ENCODE assay signal across 8 mouse cellular contexts in genomic region chr12:71311237-71311887, GRCm38 (mm10). TPM values are rescaled to one million over a fixed set of nuclear protein-coding genes. Genes with fewer than 3 reads are reported as not detected.
DNase-seq lines count a peak whose midpoint lies in the region; ATAC-seq and TF ChIP-seq lines count a peak whose summit lies in the region.

No protein-coding gene starts in this region.

- H3K4me3 ChIP-seq in intestine, embryonic 15.5 days (replicated peaks): peak overlapping the region; percentile 87
- peak overlapping the region; percentile 70 for H3K4me3 ChIP-seq in left cerebral cortex, adult 2 months

- no peaks in the 10 kb centered on the region for H3K27me3 ChIP-seq in intestine, embryonic 15.5 days (replicated peaks)

- peak overlapping the region; percentile 91 for H3K4me2 ChIP-seq in intestine, embryonic 15.5 days (replicated peaks)

- no peaks in the 10 kb centered on the region for H3K9me3 ChIP-seq in intestine, embryonic 15.5 days

- H3K4me1 ChIP-seq in intestine, embryonic 15.5 days (replicated peaks): 0 out of 2 replicates have a peak, but pooled peaks cover 5% of the 10 kb centered on the region

- peak overlapping the region; percentile 90; the same call in 1 of the 2 replicates for H3K27ac ChIP-seq in intestine, embryonic 15.5 days
- H3K27ac ChIP-seq in left cerebral cortex, adult 2 months: no peak overlapping the region

- intact Hi-C loops in left cerebral cortex, adult 2 months (cut with DNase I): loop anchor here (1.0 to 10.0 kb wide), 6 partner anchors 114 to 451 kb away; no protein-coding TSS in a partner anchor

- ATAC-seq in common myeloid progenitor, adult 5-6 weeks (replicated peaks; ENCODE audit: low read depth, poor library complexity, severe bottlenecking): peak; percentile 53; the same call in 1 of the 2 replicates
- no peak for ATAC-seq in intestine, embryonic 15.5 days
- ATAC-seq in megakaryocyte, adult 5-6 weeks (ENCODE audit: poor library complexity, severe bottlenecking): no peak

- 13% methylated on average over 13 of the region's 13 CpGs for WGBS in intestine, embryonic 15.5 days

- H3K36me3 ChIP-seq in intestine, embryonic 15.5 days: peaks cover 4% of the 10 kb centered on the region; the same call in 1 of the 2 replicates

- peak; percentile 73 for DNase-seq in adipocyte (ENCODE audit: low spot score)
- DNase-seq in gastrocnemius, postnatal 10 days: peak; percentile 27
- peak; percentile 47 to 64 for DNase-seq in left cerebral cortex, adult 2 months (ENCODE audit: extremely low spot score in 1 of 2, low spot score in 2 of 2)
- DNase-seq in lung, postnatal 25 days (ENCODE audit: low spot score): peak; percentile 22
- peak; percentile 40 for DNase-seq in right cerebral cortex, postnatal 4 days

- TF ChIP-seq CTCF in left cerebral cortex, adult 2 months (IDR thresholded peaks at IDR 0.05): peak; percentile 73

- peak overlapping the region; percentile 86; the same call in 1 of the 2 replicates for H3K9ac ChIP-seq in intestine, embryonic 15.5 days

RNA-seq across cellular contexts. Expression of gene Dact1, which starts 1.7 kb away (rescaled TPM):
- total RNA-seq in common myeloid progenitor, adult 5-6 weeks (2017): 0.15 and 0.32 TPM in 2 replicates
- 10 to 100 TPM; 13.1 to 20.5 TPM for total RNA-seq in gastrocnemius, postnatal 10 days (2021)
- polyA plus RNA-seq in intestine, embryonic 15.5 days (2015; fragmentation: Nextera tagmentation; extraction: Ambion mirVana): 12.7 and 14.6 TPM in 2 replicates
- total RNA-seq in left cerebral cortex, adult 2 months (2021): 10 to 100 TPM in 1 of 2 experiments, 1 to 10 TPM in 1; 9.6 to 12.3 TPM
- 0.09 TPM in 1 of 2 replicates, not detected in the other for total RNA-seq in megakaryocyte, adult 5-6 weeks (2015)
- 0.15 TPM in 1 of 2 replicates, not detected in the other for total RNA-seq in megakaryocyte, adult 5-6 weeks (2017)

Comparison
In these comparisons a context has a peak if more than half of its experiments do, and no peak if none do; other contexts are left out.
1. DNase-seq: peak in every context shown above with its lines; median percentile 73 in adipocyte; 56 in left cerebral cortex, adult 2 months; 40 in right cerebral cortex, postnatal 4 days; 27 in gastrocnemius, postnatal 10 days; 22 in lung, postnatal 25 days.